Mouse (Mus musculus) forebrain, postnatal 0 days (tissue): ENCODE measurements around the gene Alox12e. TPM values are rescaled to one million over a fixed set of nuclear protein-coding genes. Genes with fewer than 3 reads are reported as not detected.

ENCODE experiments used
- ATAC-seq: fragments of 200-750 bp; cut with Nextera tagmentation; 2 replicates; pipeline ENCODE4 v1.8.0; 2017; ENCODE audit warnings: mild to moderate bottlenecking, moderate library complexity
- DNase-seq: peaks from one replicate; pipeline ENCODE4 v3.0.0-alpha.2; 2015
- H3K27ac ChIP-seq: fragments of 300-500 bp; sonication (generic); 2 replicates; pipeline ENCODE4 v1.5.1; 2014; ENCODE audit warnings: low read depth, mild to moderate bottlenecking, antibody characterized with exemption, low read length, moderate library complexity, mixed read lengths
- H3K27me3 ChIP-seq: fragments of 300-500 bp; sonication (generic); 2 replicates; pipeline ENCODE4 v1.6.1; 2014; ENCODE audit warnings: mild to moderate bottlenecking, low read length, mixed read lengths; ENCODE audit not compliant: insufficient read depth
- H3K36me3 ChIP-seq: fragments of 300-500 bp; sonication (generic); 2 replicates; pipeline ENCODE4 v1.6.1; 2014; ENCODE audit warnings: mild to moderate bottlenecking, moderate library complexity; ENCODE audit not compliant: insufficient read depth
- H3K4me1 ChIP-seq: fragments of 300-500 bp; sonication (generic); 2 replicates; pipeline ENCODE4 v1.6.1; 2014; ENCODE audit warnings: antibody characterized with exemption; ENCODE audit not compliant: insufficient read depth
- H3K4me2 ChIP-seq: fragments of 300-500 bp; sonication (generic); 2 replicates; pipeline ENCODE4 v1.6.1; 2014; ENCODE audit warnings: low read depth, mild to moderate bottlenecking, moderate library complexity
- H3K4me3 ChIP-seq: fragments of 300-500 bp; sonication (generic); 2 replicates; pipeline ENCODE4 v1.5.1; 2014; ENCODE audit warnings: low read depth, low read length, mixed read lengths
- H3K9ac ChIP-seq: fragments of 300-500 bp; sonication (generic); 2 replicates; pipeline ENCODE4 v1.6.1; 2014; ENCODE audit warnings: mild to moderate bottlenecking
- H3K9me3 ChIP-seq: fragments of 300-500 bp; sonication (generic); 2 replicates; pipeline ENCODE4 v1.6.1; 2016; ENCODE audit warnings: low read length
- CTCF ChIP-seq: sonication (generic); IDR thresholded peaks from 2 replicates; pipeline ENCODE4 v1.5.1; 2016; ENCODE audit warnings: antibody characterized with exemption, control low read depth, low read depth
- WGBS: fragments of 180-500 bp; shearing (Covaris S2); extraction: QIAGEN DNeasy Blood & Tissue Kit; methylation state at CpG from one replicate; pipeline ENCODE4 v1.1.7; 2014; 5-methylcytosine and 5-hydroxymethylcytosine counted together
- polyA plus RNA-seq: library from polyadenylated mRNA; unstranded; fragments of >200 nt; fragmentation: Nextera tagmentation; extraction: Ambion mirVana; gene quantifications from 2 replicates; pipeline ENCODE4 v1.2.1, GENCODE M21; 2015
- total RNA-seq: library from RNA; depleted of rRNA; stranded (reverse); fragments of >200 nt; gene quantifications from 2 replicates; pipeline ENCODE4 v1.2.3, GENCODE M21; 2014; rRNA removed

Alox12e gene
- total and polyA plus RNA-seq, 2 experiments from 2014 or later = 0.08 to 0.10 TPM

GRCm38 (mm10) chr11:70271641-70272040 is 50.8 kb downstream of the Alox12e start:
- no peak overlapping the region for H3K4me3 ChIP-seq
- H3K4me2 ChIP-seq = no peak overlapping the region
- H3K36me3 ChIP-seq = no peaks in the 10 kb centered on the region
- no peaks in the 10 kb centered on the region for H3K27me3 ChIP-seq
- no peak for TF ChIP-seq CTCF
- DNase-seq (no peak), ATAC-seq (no peak)
- H3K9me3 ChIP-seq = no peaks in the 10 kb centered on the region
- 83% methylated on average over 7 of the region's 7 CpGs for WGBS
- H3K4me1 ChIP-seq = no peaks in the 10 kb centered on the region
- no peak overlapping the region for H3K27ac ChIP-seq
- no peak overlapping the region for H3K9ac ChIP-seq

- Histone ChIP-seq H3K4me2 (no peak overlapping the region), H3K9me3 (no peaks in the 10 kb centered on the region), H3K27me3 (no peaks in the 10 kb centered on the region), H3K36me3 (no peaks in the 10 kb centered on the region), H3K27ac (no peak overlapping the region), H3K4me1 (no peaks in the 10 kb centered on the region), H3K9ac (no peak overlapping the region), H3K4me3 (no peak overlapping the region)
- TF ChIP-seq CTCF = no peak
- WGBS = 59% methylated on average over 1 of the region's 1 CpGs
- ATAC-seq (no peak), DNase-seq (no peak)
Observed at GRCm38 (mm10) chr11:70266405-70266804, 56.0 kb downstream of the Alox12e start.

- H3K36me3 ChIP-seq = no peaks in the 10 kb centered on the region
- no peak overlapping the region for H3K27ac ChIP-seq
- no peaks in the 10 kb centered on the region for H3K27me3 ChIP-seq
- WGBS = 78% methylated on average over 4 of the region's 4 CpGs
- no peak overlapping the region for H3K9ac ChIP-seq
- no peaks in the 10 kb centered on the region for H3K4me1 ChIP-seq
- no peak overlapping the region for H3K4me2 ChIP-seq
- no peak for TF ChIP-seq CTCF
- no peak for DNase-seq
- ATAC-seq = no peak
- no peaks in the 10 kb centered on the region for H3K9me3 ChIP-seq
- no peak overlapping the region for H3K4me3 ChIP-seq
Observed at GRCm38 (mm10) chr11:70265819-70266218, 56.6 kb downstream of the Alox12e start.

Other genes with a start within 250 kb of the Alox12e start
- not detected in 2 replicates for gene Asgr2, start 230.0 kb downstream of the Alox12e start, total RNA-seq
- not detected in 2 replicates for gene Asgr2, start 230.0 kb downstream of the Alox12e start, polyA plus RNA-seq
- gene Mgl2, start 192.3 kb downstream of the Alox12e start, total RNA-seq = 1.0 and 1.1 TPM in 2 replicates
- 1.5 and 1.9 TPM in 2 replicates for gene Mgl2, start 192.3 kb downstream of the Alox12e start, polyA plus RNA-seq
- gene Clec10a, start 166.4 kb downstream of the Alox12e start, total RNA-seq = 0.67 and 1.3 TPM in 2 replicates
- gene Clec10a, start 166.4 kb downstream of the Alox12e start, polyA plus RNA-seq = 1.6 TPM in 2 replicates
- 11.8 and 19.7 TPM in 2 replicates for gene Slc16a11, start 109.9 kb downstream of the Alox12e start, total RNA-seq
- 9.6 and 13.1 TPM in 2 replicates for gene Slc16a11, start 109.9 kb downstream of the Alox12e start, polyA plus RNA-seq
- gene Slc16a13, start 101.6 kb downstream of the Alox12e start, total RNA-seq = 9.8 and 10.9 TPM in 2 replicates
- gene Slc16a13, start 101.6 kb downstream of the Alox12e start, polyA plus RNA-seq = 8.2 and 9.6 TPM in 2 replicates
- gene Bcl6b, start 92.8 kb downstream of the Alox12e start, total RNA-seq = 4.2 TPM in 2 replicates
- gene Bcl6b, start 92.8 kb downstream of the Alox12e start, polyA plus RNA-seq = 3.8 and 5.3 TPM in 2 replicates
- gene 0610010K14Rik, start 84.7 kb downstream of the Alox12e start, total RNA-seq = 48.7 and 54.1 TPM in 2 replicates
- gene 0610010K14Rik, start 84.7 kb downstream of the Alox12e start, polyA plus RNA-seq = 161 and 207 TPM in 2 replicates
- gene Gm21988, start 82.8 kb downstream of the Alox12e start, total RNA-seq = 4.9 and 7.4 TPM in 2 replicates
- gene Gm21988, start 82.8 kb downstream of the Alox12e start, polyA plus RNA-seq = 16.6 and 19.4 TPM in 2 replicates
- 24.6 and 48.0 TPM in 2 replicates for gene Rnasek, start 82.8 kb downstream of the Alox12e start, total RNA-seq
- 520 and 544 TPM in 2 replicates for gene Rnasek, start 82.8 kb downstream of the Alox12e start, polyA plus RNA-seq
- gene Alox12, start 67.3 kb downstream of the Alox12e start, total RNA-seq = 0.10 and 0.31 TPM in 2 replicates
- gene Alox12, start 67.3 kb downstream of the Alox12e start, polyA plus RNA-seq = 0.46 and 0.59 TPM in 2 replicates
- gene Alox15, start 29.4 kb upstream of the Alox12e start, total RNA-seq = not detected in 2 replicates
- 0.09 TPM in 1 of 2 replicates, not detected in the other for gene Alox15, start 29.4 kb upstream of the Alox12e start, polyA plus RNA-seq
- gene Pelp1, start 87.4 kb upstream of the Alox12e start, total RNA-seq = 24.5 and 30.7 TPM in 2 replicates
- 21.0 and 31.3 TPM in 2 replicates for gene Pelp1, start 87.4 kb upstream of the Alox12e start, polyA plus RNA-seq
- 71.9 and 74.4 TPM in 2 replicates for gene Arrb2, start 110.0 kb upstream of the Alox12e start, total RNA-seq
- gene Arrb2, start 110.0 kb upstream of the Alox12e start, polyA plus RNA-seq = 39.6 and 44.9 TPM in 2 replicates
- 21.2 and 41.3 TPM in 2 replicates for gene Med11, start 129.3 kb upstream of the Alox12e start, total RNA-seq
- 35.3 and 35.6 TPM in 2 replicates for gene Med11, start 129.3 kb upstream of the Alox12e start, polyA plus RNA-seq
- gene Zmynd15, start 136.8 kb upstream of the Alox12e start, total RNA-seq = 0.54 and 1.1 TPM in 2 replicates
- gene Zmynd15, start 136.8 kb upstream of the Alox12e start, polyA plus RNA-seq = 0.24 and 0.84 TPM in 2 replicates
- gene Cxcl16, start 137.4 kb upstream of the Alox12e start, total RNA-seq = 2.2 and 2.3 TPM in 2 replicates
- gene Cxcl16, start 137.4 kb upstream of the Alox12e start, polyA plus RNA-seq = 2.0 and 2.4 TPM in 2 replicates
- 2.8 and 6.3 TPM in 2 replicates for gene Tm4sf5, start 182.6 kb upstream of the Alox12e start, total RNA-seq
- 7.5 and 11.6 TPM in 2 replicates for gene Tm4sf5, start 182.6 kb upstream of the Alox12e start, polyA plus RNA-seq
- not detected in 2 replicates for gene Vmo1, start 192.0 kb upstream of the Alox12e start, total RNA-seq
- gene Vmo1, start 192.0 kb upstream of the Alox12e start, polyA plus RNA-seq = 0.24 TPM in 1 of 2 replicates, not detected in the other
- gene Gltpd2, start 196.6 kb upstream of the Alox12e start, total RNA-seq = not detected in 2 replicates
- gene Gltpd2, start 196.6 kb upstream of the Alox12e start, polyA plus RNA-seq = 0.18 and 0.25 TPM in 2 replicates
- gene Psmb6, start 202.7 kb upstream of the Alox12e start, total RNA-seq = 428 and 451 TPM in 2 replicates
- gene Psmb6, start 202.7 kb upstream of the Alox12e start, polyA plus RNA-seq = 820 and 1,026 TPM in 2 replicates
- gene Gm40193, start 210.3 kb upstream of the Alox12e start, total RNA-seq = not detected in 2 replicates
- not detected in 2 replicates for gene Gm40193, start 210.3 kb upstream of the Alox12e start, polyA plus RNA-seq
- 33.7 and 40.5 TPM in 2 replicates for gene Pld2, start 217.4 kb upstream of the Alox12e start, total RNA-seq
- 8.4 and 11.6 TPM in 2 replicates for gene Pld2, start 217.4 kb upstream of the Alox12e start, polyA plus RNA-seq
- 63.5 and 81.2 TPM in 2 replicates for gene Mink1, start 240.3 kb upstream of the Alox12e start, total RNA-seq
- 9.5 and 15.0 TPM in 2 replicates for gene Mink1, start 240.3 kb upstream of the Alox12e start, polyA plus RNA-seq